Mouse (Mus musculus) thymus, postnatal 36 days (tissue): ENCODE measurements around the gene Csnk1g1.
A peak's percentile ranks its signal among the peaks of the same experiment; 100 is the strongest.

Experiments
- DNase-seq, 2 experiments: peaks; one replicate each; pipeline ENCODE4 v3.0.0; 2022; ENCODE audit warnings: mixed read lengths in 2 of 2

Gene Csnk1g1

GRCm38 (mm10) chr9:65998965-65999364 is 90.2 kb downstream of the Csnk1g1 start:
- DNase-seq, result no peak

- DNase-seq, result peak; percentile 6 to 13
Observed at GRCm38 (mm10) chr9:66004380-66004779, 95.7 kb downstream of the Csnk1g1 start.

- DNase-seq, result no peak
Observed at GRCm38 (mm10) chr9:66007603-66008202, 99.0 kb downstream of the Csnk1g1 start.

GRCm38 (mm10) chr9:66020601-66021000 is 111.9 kb downstream of the Csnk1g1 start:
- DNase-seq, result no peak

- no peak for DNase-seq
Observed at GRCm38 (mm10) chr9:66038082-66038481, 129.4 kb downstream of the Csnk1g1 start.

GRCm38 (mm10) chr9:66038581-66038980 is 129.9 kb downstream of the Csnk1g1 start:
- no peak for DNase-seq

- no peak for DNase-seq
Observed at GRCm38 (mm10) chr9:66039290-66039689, 130.6 kb downstream of the Csnk1g1 start.

- no peak for DNase-seq
Observed at GRCm38 (mm10) chr9:66040801-66041200, 132.1 kb downstream of the Csnk1g1 start.

- DNase-seq, result no peak
Observed at GRCm38 (mm10) chr9:66042331-66042730, 133.6 kb downstream of the Csnk1g1 start.

- no peak for DNase-seq
Observed at GRCm38 (mm10) chr9:66043241-66043640, 134.5 kb downstream of the Csnk1g1 start.

- no peak for DNase-seq
Observed at GRCm38 (mm10) chr9:66049931-66050601, 141.3 kb downstream of the Csnk1g1 start.

GRCm38 (mm10) chr9:66051493-66051892 is 142.8 kb downstream of the Csnk1g1 start:
- no peak for DNase-seq

GRCm38 (mm10) chr9:66052731-66053130 is 144.0 kb downstream of the Csnk1g1 start:
- DNase-seq, result no peak

GRCm38 (mm10) chr9:66053620-66054019 is 144.9 kb downstream of the Csnk1g1 start:
- DNase-seq, result no peak

- peak; percentile 96 to 98 for DNase-seq
Observed at GRCm38 (mm10) chr9:66059583-66060307, 151.0 kb downstream of the Csnk1g1 start, which contains the start of gene Ppib. Gene Ppib, plus strand, starts transcription at chr9:66060222.

- DNase-seq, result no peak
Observed at GRCm38 (mm10) chr9:66060308-66060647, 151.6 kb downstream of the Csnk1g1 start.

GRCm38 (mm10) chr9:66060986-66061385 is 152.3 kb downstream of the Csnk1g1 start:
- no peak for DNase-seq

GRCm38 (mm10) chr9:66061656-66062055 is 152.9 kb downstream of the Csnk1g1 start:
- DNase-seq, result no peak

- DNase-seq, result no peak
Observed at GRCm38 (mm10) chr9:66063446-66063845, 154.7 kb downstream of the Csnk1g1 start.

GRCm38 (mm10) chr9:66064316-66064715 is 155.6 kb downstream of the Csnk1g1 start:
- no peak for DNase-seq

GRCm38 (mm10) chr9:66066791-66067190 is 158.1 kb downstream of the Csnk1g1 start:
- DNase-seq, result no peak

- DNase-seq, result no peak
Observed at GRCm38 (mm10) chr9:66067542-66067941, 158.8 kb downstream of the Csnk1g1 start.

GRCm38 (mm10) chr9:66068056-66068455 is 159.3 kb downstream of the Csnk1g1 start:
- no peak for DNase-seq

- no peak for DNase-seq
Observed at GRCm38 (mm10) chr9:66068971-66069391, 160.3 kb downstream of the Csnk1g1 start.
